Mouse (Mus musculus): ENCODE measurements at regions not wholly inside any gene's neighbourhood (a gene's known extent, or its start where the extent isn't known, plus 50 kb on each side); places are given as distances from the start of the nearest gene placed in this dataset.
A peak's percentile ranks its signal among the peaks of the same experiment; 100 is the strongest.

DNA sequence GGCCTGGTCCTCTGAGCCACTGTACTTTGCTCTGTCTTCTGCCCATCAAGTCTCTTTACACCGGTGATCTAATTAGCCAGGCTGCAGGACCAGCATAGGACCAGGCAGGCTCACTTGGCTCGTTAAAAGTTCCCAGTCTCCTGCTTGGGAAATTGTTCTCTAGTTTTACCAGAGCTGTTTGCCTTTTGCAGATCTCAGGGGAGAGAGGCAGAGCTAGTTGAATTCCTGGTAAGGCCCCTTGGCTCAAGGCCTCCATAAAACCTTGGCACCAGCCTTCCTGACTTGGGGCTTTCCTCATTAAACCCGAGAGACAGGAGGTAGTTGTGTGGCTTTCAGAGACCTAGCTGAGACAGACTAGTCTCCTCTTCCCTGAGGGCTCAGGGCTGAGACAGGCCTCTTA lies 237.0 kb upstream of the Trib2 start:
- H3K4me1 ChIP-seq (ENCODE audit: control insufficient read depth, insufficient read depth, low read length): 0 out of 2 replicates have a peak, but pooled peaks cover 2% of the 10 kb centered on the region
- H3K4me3 ChIP-seq (ENCODE audit: insufficient read depth, low read depth, low read length): no peak overlapping the region
- WGBS: 43% methylated on average over 3 of the region's 3 CpGs
- TF ChIP-seq POLR2A (IDR thresholded peaks at IDR 0.05; ENCODE audit: low read depth, low read length) (no peak), CTCF (conservative IDR thresholded peaks at IDR 0.05; ENCODE audit: insufficient read depth, insufficient read length, low read depth, low read length) (no peak)
- no peaks in the 10 kb centered on the region for H3K36me3 ChIP-seq (ENCODE audit: control insufficient read depth, insufficient read depth, low read length)
- H3K27me3 ChIP-seq (replicated peaks; ENCODE audit: control insufficient read depth, insufficient read depth, low read length): no peaks in the 10 kb centered on the region
- H3K27ac ChIP-seq (ENCODE audit: insufficient read depth, low read depth, low read length): no peak overlapping the region
- DNase-seq: peak; percentile 8

GRCm38 (mm10) chr12:16052998-16053397 lies 236.3 kb upstream of the Trib2 start:
- Histone ChIP-seq H3K36me3 (ENCODE audit: control insufficient read depth, insufficient read depth, low read length) (no peaks in the 10 kb centered on the region), H3K4me1 (ENCODE audit: control insufficient read depth, insufficient read depth, low read length) (0 out of 2 replicates have a peak, but pooled peaks cover 2% of the 10 kb centered on the region), H3K4me3 (ENCODE audit: insufficient read depth, low read depth, low read length) (no peak overlapping the region), H3K27ac (ENCODE audit: insufficient read depth, low read depth, low read length) (no peak overlapping the region), H3K27me3 (replicated peaks; ENCODE audit: control insufficient read depth, insufficient read depth, low read length) (no peaks in the 10 kb centered on the region)
- WGBS: 89% methylated on average over 1 of the region's 1 CpGs
- no peak for TF ChIP-seq CTCF (conservative IDR thresholded peaks at IDR 0.05; ENCODE audit: insufficient read depth, insufficient read length, low read depth, low read length)
- no peak for TF ChIP-seq POLR2A (IDR thresholded peaks at IDR 0.05; ENCODE audit: low read depth, low read length)
- no peak for DNase-seq

GRCm38 (mm10) chr12:16052353-16052752 lies 235.6 kb upstream of the Trib2 start:
- Histone ChIP-seq H3K27me3 (replicated peaks; ENCODE audit: control insufficient read depth, insufficient read depth, low read length) (no peaks in the 10 kb centered on the region), H3K4me3 (ENCODE audit: insufficient read depth, low read depth, low read length) (no peak overlapping the region), H3K27ac (ENCODE audit: insufficient read depth, low read depth, low read length) (no peak overlapping the region), H3K36me3 (ENCODE audit: control insufficient read depth, insufficient read depth, low read length) (no peaks in the 10 kb centered on the region), H3K4me1 (ENCODE audit: control insufficient read depth, insufficient read depth, low read length) (0 out of 2 replicates have a peak, but pooled peaks cover 2% of the 10 kb centered on the region)
- no peak for DNase-seq
- TF ChIP-seq CTCF (conservative IDR thresholded peaks at IDR 0.05; ENCODE audit: insufficient read depth, insufficient read length, low read depth, low read length) (no peak), POLR2A (IDR thresholded peaks at IDR 0.05; ENCODE audit: low read depth, low read length) (no peak)
- WGBS: 87% methylated on average over 3 of the region's 3 CpGs

DNA sequence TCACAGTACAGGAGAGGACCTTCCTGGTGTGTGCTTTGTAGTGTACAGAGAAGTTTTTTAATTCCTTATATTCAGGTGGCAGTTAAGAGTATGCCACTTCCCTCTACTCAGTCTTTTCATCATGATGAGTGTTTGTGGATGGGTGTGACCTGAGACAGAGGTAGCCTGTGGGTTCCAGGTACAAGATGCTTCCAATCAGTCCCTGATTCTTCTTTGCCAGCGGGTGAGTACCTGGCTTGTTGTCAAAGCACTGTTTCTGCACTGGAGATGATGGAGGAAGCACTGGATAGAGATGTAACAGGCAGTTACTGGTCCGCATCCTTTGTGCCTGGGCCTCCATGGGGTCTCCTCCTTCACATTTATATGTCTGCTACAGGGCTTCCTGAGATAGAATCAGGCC lies 234.7 kb upstream of the Trib2 start:
- H3K27me3 ChIP-seq (replicated peaks; ENCODE audit: control insufficient read depth, insufficient read depth, low read length): no peaks in the 10 kb centered on the region
- no peaks in the 10 kb centered on the region for H3K36me3 ChIP-seq (ENCODE audit: control insufficient read depth, insufficient read depth, low read length)
- 0 out of 2 replicates have a peak, but pooled peaks cover 2% of the 10 kb centered on the region for H3K4me1 ChIP-seq (ENCODE audit: control insufficient read depth, insufficient read depth, low read length)
- DNase-seq: no peak
- H3K4me3 ChIP-seq (ENCODE audit: insufficient read depth, low read depth, low read length): no peak overlapping the region
- WGBS: 96% methylated on average over 2 of the region's 2 CpGs
- TF ChIP-seq CTCF (conservative IDR thresholded peaks at IDR 0.05; ENCODE audit: insufficient read depth, insufficient read length, low read depth, low read length) (no peak), POLR2A (IDR thresholded peaks at IDR 0.05; ENCODE audit: low read depth, low read length) (no peak)
- no peak overlapping the region for H3K27ac ChIP-seq (ENCODE audit: insufficient read depth, low read depth, low read length)

DNA sequence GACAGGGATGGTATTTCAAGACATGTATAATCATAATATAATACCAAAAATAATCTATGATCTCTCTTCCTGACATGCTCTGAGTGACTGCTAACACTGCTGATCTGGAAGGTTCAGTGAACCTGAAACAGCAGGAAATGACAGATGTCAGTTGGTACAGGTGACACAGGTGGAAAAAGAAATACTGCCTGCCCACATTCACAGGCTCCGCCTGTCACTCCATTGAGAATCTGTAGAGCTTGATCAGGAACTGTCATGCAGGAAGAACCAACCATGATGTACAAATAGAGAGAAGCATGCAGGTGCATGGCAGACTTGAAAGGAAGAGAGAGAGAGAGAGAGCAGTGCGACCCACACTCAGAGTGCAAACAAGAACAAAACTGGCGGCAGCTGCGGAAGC lies 232.8 kb upstream of the Trib2 start:
- no peak for DNase-seq
- H3K27me3 ChIP-seq (replicated peaks; ENCODE audit: control insufficient read depth, insufficient read depth, low read length): no peaks in the 10 kb centered on the region
- 77% methylated on average over 4 of the region's 4 CpGs for WGBS
- no peaks in the 10 kb centered on the region for H3K36me3 ChIP-seq (ENCODE audit: control insufficient read depth, insufficient read depth, low read length)
- no peak for TF ChIP-seq POLR2A (IDR thresholded peaks at IDR 0.05; ENCODE audit: low read depth, low read length)
- no peak for TF ChIP-seq CTCF (conservative IDR thresholded peaks at IDR 0.05; ENCODE audit: insufficient read depth, insufficient read length, low read depth, low read length)
- no peak overlapping the region for H3K27ac ChIP-seq (ENCODE audit: insufficient read depth, low read depth, low read length)
- H3K4me3 ChIP-seq (ENCODE audit: insufficient read depth, low read depth, low read length): no peak overlapping the region
- H3K4me1 ChIP-seq (ENCODE audit: control insufficient read depth, insufficient read depth, low read length): no peaks in the 10 kb centered on the region

- Histone ChIP-seq H3K27me3 (replicated peaks; ENCODE audit: control insufficient read depth, insufficient read depth, low read length) (no peaks in the 10 kb centered on the region), H3K36me3 (ENCODE audit: control insufficient read depth, insufficient read depth, low read length) (no peaks in the 10 kb centered on the region), H3K4me3 (ENCODE audit: insufficient read depth, low read depth, low read length) (no peak overlapping the region), H3K4me1 (ENCODE audit: control insufficient read depth, insufficient read depth, low read length) (no peaks in the 10 kb centered on the region), H3K27ac (ENCODE audit: insufficient read depth, low read depth, low read length) (no peak overlapping the region)
- TF ChIP-seq POLR2A (IDR thresholded peaks at IDR 0.05; ENCODE audit: low read depth, low read length) (no peak), CTCF (conservative IDR thresholded peaks at IDR 0.05; ENCODE audit: insufficient read depth, insufficient read length, low read depth, low read length) (no peak)
- 84% methylated on average over 1 of the region's 1 CpGs for WGBS
- no peak for DNase-seq
These were observed 229.9 kb upstream of the Trib2 start for GRCm38 (mm10) chr12:16046643-16047042.

DNA sequence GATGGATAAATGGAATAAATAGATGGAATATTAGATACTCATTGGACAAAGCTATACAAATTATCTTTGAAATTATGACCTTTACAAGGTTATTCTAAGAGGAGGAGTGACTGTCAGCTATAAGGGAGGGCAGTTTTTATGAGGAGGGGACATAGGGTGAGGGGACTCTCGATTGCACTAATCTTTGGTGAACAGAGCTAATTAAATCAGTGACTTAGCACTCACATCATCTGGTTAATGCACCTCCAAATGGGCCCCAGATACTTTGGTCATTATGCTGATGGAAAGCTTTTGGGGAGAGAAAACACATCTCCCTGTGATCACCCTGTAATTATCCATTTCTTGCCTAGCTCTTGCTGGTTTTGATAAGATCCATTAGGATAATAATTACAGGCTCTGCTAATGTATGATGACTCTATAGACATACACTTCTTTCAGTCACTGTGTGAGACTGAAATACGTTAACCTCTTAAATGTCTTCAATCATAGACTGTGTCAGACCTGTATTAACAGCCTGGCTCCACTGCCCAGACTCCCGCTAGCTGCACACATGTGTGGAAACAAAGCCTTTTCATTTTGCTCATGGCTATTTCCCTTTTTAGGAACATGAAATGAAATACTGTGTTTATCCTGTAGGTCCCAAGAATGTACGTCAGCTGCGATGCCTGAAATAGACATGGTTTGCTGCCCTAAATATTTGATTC lies 229.2 kb upstream of the Trib2 start:
- Histone ChIP-seq H3K4me1 (ENCODE audit: control insufficient read depth, insufficient read depth, low read length) (no peaks in the 10 kb centered on the region), H3K36me3 (ENCODE audit: control insufficient read depth, insufficient read depth, low read length) (no peaks in the 10 kb centered on the region), H3K27me3 (replicated peaks; ENCODE audit: control insufficient read depth, insufficient read depth, low read length) (no peaks in the 10 kb centered on the region), H3K4me3 (ENCODE audit: insufficient read depth, low read depth, low read length) (no peak overlapping the region), H3K27ac (ENCODE audit: insufficient read depth, low read depth, low read length) (no peak overlapping the region)
- WGBS: 87% methylated on average over 5 of the region's 5 CpGs
- TF ChIP-seq CTCF (conservative IDR thresholded peaks at IDR 0.05; ENCODE audit: insufficient read depth, insufficient read length, low read depth, low read length) (no peak), POLR2A (IDR thresholded peaks at IDR 0.05; ENCODE audit: low read depth, low read length) (no peak)
- no peak for DNase-seq

All from kidney, adult 2 months (tissue).